Mouse (Mus musculus) myocyte (in vitro differentiated cells): ENCODE results near the gene Dnal1.

Source experiments
- CEBPB ChIP-seq: IDR thresholded peaks from 2 replicates; pipeline ENCODE4 v1.6.1; 2011; ENCODE audit warnings: mild to moderate bottlenecking, moderate library complexity; ENCODE audit not compliant: poor library complexity, insufficient read depth, severe bottlenecking
- E2F4 ChIP-seq: IDR thresholded peaks from one replicate; pipeline ENCODE4 v1.6.1; 2011; ENCODE audit warnings: mild to moderate bottlenecking, control low read depth, moderate library complexity; ENCODE audit not compliant: insufficient read depth
- MAX ChIP-seq: IDR thresholded peaks from one replicate; pipeline ENCODE4 v1.6.1; 2011; ENCODE audit warnings: low read depth, mild to moderate bottlenecking, control low read depth
- MYOG ChIP-seq, 3 experiments: IDR thresholded peaks; one replicate each; pipeline ENCODE4 v1.6.1; 2011; ENCODE audit warnings: control low read depth in 2 of 3, low read depth in 2 of 3, mild to moderate bottlenecking in 2 of 3; ENCODE audit not compliant: insufficient read length in 2 of 3, control insufficient read depth in 1 of 3, insufficient read depth in 1 of 3
- POLR2A ChIP-seq: IDR thresholded peaks from one replicate; pipeline ENCODE4 v1.6.1; 2011; ENCODE audit warnings: low read depth, mild to moderate bottlenecking, control low read depth, moderate library complexity; ENCODE audit not compliant: insufficient read length
- POLR2AphosphoS2 ChIP-seq: IDR thresholded peaks from one replicate; pipeline ENCODE4 v1.6.1; 2011; ENCODE audit warnings: low read depth, control low read depth; ENCODE audit not compliant: insufficient read length
- REST ChIP-seq: IDR thresholded peaks from one replicate; pipeline ENCODE4 v1.6.1; 2011; ENCODE audit warnings: mild to moderate bottlenecking, control low read depth, moderate library complexity; ENCODE audit not compliant: insufficient read depth, insufficient read length
- TCF12 ChIP-seq: IDR thresholded peaks from one replicate; pipeline ENCODE4 v1.6.1; 2011; ENCODE audit warnings: mild to moderate bottlenecking, control low read depth; ENCODE audit not compliant: poor library complexity, insufficient read depth, severe bottlenecking
- TCF3 ChIP-seq: IDR thresholded peaks from one replicate; pipeline ENCODE4 v1.6.1; 2011; ENCODE audit warnings: low read depth, control low read depth; ENCODE audit not compliant: insufficient read length
- USF1 ChIP-seq: IDR thresholded peaks from one replicate; pipeline ENCODE4 v1.6.1; 2011; ENCODE audit warnings: low read depth, mild to moderate bottlenecking, control low read depth, moderate library complexity

DNA sequence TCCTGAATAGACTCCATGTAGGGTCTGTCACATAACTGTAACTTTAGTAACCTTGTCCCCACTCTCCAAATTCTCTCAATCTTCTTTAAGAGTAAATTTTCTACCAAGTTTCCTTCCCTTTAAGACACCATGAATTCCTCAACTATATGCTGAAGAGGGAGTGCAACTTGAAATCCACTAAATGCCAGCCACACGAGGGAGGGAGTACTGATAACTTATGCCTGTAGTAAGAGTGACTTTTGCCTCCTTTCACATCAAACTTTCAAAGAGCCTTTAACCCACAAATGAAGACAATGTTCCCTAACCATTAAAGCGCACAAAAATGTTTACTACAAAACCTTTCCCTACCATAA is 12.7 kb upstream of the Dnal1 start:
- no peak for TF ChIP-seq REST
- TF ChIP-seq E2F4: no peak
- TF ChIP-seq MAX: no peak
- no peak for TF ChIP-seq POLR2A
- no peak for TF ChIP-seq USF1
- no peak for TF ChIP-seq MYOG (IDR thresholded peaks at IDR 0.05; ENCODE audit: control insufficient read depth in 1 of 3, insufficient read depth in 1 of 3, insufficient read length in 2 of 3, low read depth in 2 of 3)
- TF ChIP-seq POLR2AphosphoS2: no peak
- TF ChIP-seq TCF12: no peak
- TF ChIP-seq TCF3: no peak
- no peak for TF ChIP-seq CEBPB
